Mouse (Mus musculus) C2C12 (cell line): ENCODE data around the gene 1110002E22Rik.

Experiments
- CTCF ChIP-seq: IDR thresholded peaks from one replicate; pipeline ENCODE4 v1.5.1; 2011; ENCODE audit not compliant: control insufficient read depth, insufficient read depth, insufficient read length
- MAX ChIP-seq: IDR thresholded peaks from one replicate; pipeline ENCODE4 v1.6.1; 2011; ENCODE audit warnings: mild to moderate bottlenecking, control low read depth
- USF1 ChIP-seq: IDR thresholded peaks from one replicate; pipeline ENCODE4 v1.6.1; 2011; ENCODE audit warnings: low read depth, mild to moderate bottlenecking, control low read depth, moderate library complexity

GRCm38 (mm10) chr3:138078701-138079100 lies 13.8 kb downstream of the 1110002E22Rik start:
- no peak for TF ChIP-seq CTCF
- TF ChIP-seq MAX, result no peak
- no peak for TF ChIP-seq USF1
